Mouse (Mus musculus): ENCODE results near the gene Akt2. TPM values are rescaled to one million over a fixed set of nuclear protein-coding genes. Genes with fewer than 3 reads are reported as not detected.
A peak's percentile ranks its signal among the peaks of the same experiment; 100 is the strongest.

Akt2 gene
- 82.3 and 84.0 TPM in 2 replicates for polyA plus RNA-seq (2015; fragmentation: Nextera tagmentation; extraction: Ambion mirVana)

DNA sequence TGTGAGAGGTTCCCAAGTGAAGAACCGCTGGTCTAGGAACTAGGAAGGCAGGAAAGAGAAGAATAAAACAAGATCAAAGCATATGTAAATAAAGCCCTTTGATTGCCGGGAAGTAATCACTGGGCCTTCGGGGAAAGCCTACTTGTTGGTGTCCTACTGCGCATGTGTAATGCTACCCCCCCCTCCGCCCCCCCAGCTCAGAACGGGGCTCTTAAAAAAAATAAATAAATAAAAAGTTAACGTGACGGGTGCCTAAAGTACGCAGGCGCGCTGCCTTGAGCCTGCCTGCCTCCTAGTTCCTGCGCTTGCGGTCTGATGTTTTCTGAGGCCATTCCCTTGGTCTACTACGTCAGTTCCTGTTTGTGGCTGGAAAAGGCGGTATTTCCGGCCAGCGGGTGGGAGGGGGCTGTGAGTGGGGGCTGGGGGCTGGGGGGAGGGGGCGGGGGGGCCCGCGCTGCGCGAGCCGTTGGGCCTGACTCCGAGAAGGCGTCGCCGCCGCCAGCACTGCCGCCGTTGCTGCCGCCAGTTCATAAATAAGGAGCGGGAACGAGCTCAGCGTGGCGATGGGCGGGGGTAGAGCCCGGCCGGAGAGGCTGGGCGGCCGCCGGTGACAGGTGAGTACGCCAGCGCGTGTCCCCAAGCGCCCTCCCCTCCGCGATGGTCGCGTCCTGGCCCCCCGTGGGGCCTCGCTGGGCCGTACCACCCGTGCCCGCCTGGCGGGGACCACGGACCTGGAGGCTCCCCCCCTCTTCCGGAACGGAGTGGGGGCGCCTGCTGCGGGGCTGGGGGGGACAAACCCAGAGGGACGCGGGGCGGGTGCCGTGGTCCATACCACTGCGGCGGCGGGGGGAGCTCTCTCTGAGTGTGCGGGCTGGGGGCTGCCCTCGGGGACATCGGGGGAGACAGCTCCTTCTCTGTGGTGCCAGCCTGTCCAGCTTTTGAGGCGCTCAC is at the start of gene Akt2:
Akt2 (plus strand) TSS at position 287 of the 951 bp plus-strand sequence.
- ATAC-seq (replicated peaks; ENCODE audit: extremely low read depth, insufficient read depth, low FRiP score), result peak; percentile 91
- Histone ChIP-seq H3K4me2 (ENCODE audit: low read depth, low read length) (peak within 1 kb of the TSS; percentile 73), H3K9me3 (replicated peaks; ENCODE audit: control insufficient read depth, low read length) (no peaks in the 10 kb centered on the region), H3K27ac (ENCODE audit: low read length) (peak within 1 kb of the TSS; percentile 98), H3K9ac (ENCODE audit: low read length) (peak within 1 kb of the TSS; percentile 95), H3K36me3 (ENCODE audit: control insufficient read depth, insufficient read depth) (no peaks in the 10 kb centered on the region), H3K4me1 (ENCODE audit: control insufficient read depth, insufficient read depth, low read length) (peaks cover 26% of the 10 kb centered on the region), H3K27me3 (ENCODE audit: control insufficient read depth, insufficient read depth, low read length) (no peaks in the 10 kb centered on the region), H3K4me3 (ENCODE audit: low read length) (peak within 1 kb of the TSS; percentile 85)
- WGBS, result under 1% methylated on average over 66 of the region's 71 CpGs

GRCm38 (mm10) chr7:27541922-27542321 is 49.4 kb upstream of the Akt2 start:
- ATAC-seq (replicated peaks; ENCODE audit: extremely low read depth, insufficient read depth, low FRiP score), result no peak
- no peaks in the 10 kb centered on the region for H3K9me3 ChIP-seq (replicated peaks; ENCODE audit: control insufficient read depth, low read length)
- H3K4me3 ChIP-seq (ENCODE audit: low read length), result peak overlapping the region; percentile 70
- no peaks in the 10 kb centered on the region for H3K27me3 ChIP-seq (ENCODE audit: control insufficient read depth, insufficient read depth, low read length)
- H3K4me1 ChIP-seq (ENCODE audit: control insufficient read depth, insufficient read depth, low read length), result peaks cover 18% of the 10 kb centered on the region
- WGBS, result 57% methylated on average over 5 of the region's 5 CpGs
- peaks cover 5% of the 10 kb centered on the region; the same call in 1 of the 2 replicates for H3K36me3 ChIP-seq (ENCODE audit: control insufficient read depth, insufficient read depth)
- no peak overlapping the region for H3K27ac ChIP-seq (ENCODE audit: low read length)
- peak overlapping the region; percentile 99 for H3K4me2 ChIP-seq (ENCODE audit: low read depth, low read length)
- peak overlapping the region; percentile 83 for H3K9ac ChIP-seq (ENCODE audit: low read length)

- Histone ChIP-seq H3K9ac (ENCODE audit: low read length) (peak overlapping the region; percentile 83), H3K27ac (ENCODE audit: low read length) (peak overlapping the region; percentile 28), H3K4me3 (ENCODE audit: low read length) (peak overlapping the region; percentile 70), H3K27me3 (ENCODE audit: control insufficient read depth, insufficient read depth, low read length) (no peaks in the 10 kb centered on the region), H3K4me2 (ENCODE audit: low read depth, low read length) (peak overlapping the region; percentile 99), H3K9me3 (replicated peaks; ENCODE audit: control insufficient read depth, low read length) (no peaks in the 10 kb centered on the region), H3K4me1 (ENCODE audit: control insufficient read depth, insufficient read depth, low read length) (peaks cover 18% of the 10 kb centered on the region), H3K36me3 (ENCODE audit: control insufficient read depth, insufficient read depth) (peaks cover under 1% of the 10 kb centered on the region; the same call in 1 of the 2 replicates)
- ATAC-seq (replicated peaks; ENCODE audit: extremely low read depth, insufficient read depth, low FRiP score), result peak; percentile 91
- 1% methylated on average over 30 of the region's 30 CpGs for WGBS
Measured at GRCm38 (mm10) chr7:27542392-27543033, 48.8 kb upstream of the Akt2 start.

GRCm38 (mm10) chr7:27543065-27543464 is 48.3 kb upstream of the Akt2 start:
- ATAC-seq (replicated peaks; ENCODE audit: extremely low read depth, insufficient read depth, low FRiP score), result no peak
- Histone ChIP-seq H3K27me3 (ENCODE audit: control insufficient read depth, insufficient read depth, low read length) (no peaks in the 10 kb centered on the region), H3K4me3 (ENCODE audit: low read length) (peak overlapping the region; percentile 70), H3K4me2 (ENCODE audit: low read depth, low read length) (peak overlapping the region; percentile 99), H3K9ac (ENCODE audit: low read length) (peak overlapping the region; percentile 83), H3K4me1 (ENCODE audit: control insufficient read depth, insufficient read depth, low read length) (peaks cover 18% of the 10 kb centered on the region), H3K27ac (ENCODE audit: low read length) (peak overlapping the region; percentile 28), H3K9me3 (replicated peaks; ENCODE audit: control insufficient read depth, low read length) (no peaks in the 10 kb centered on the region), H3K36me3 (ENCODE audit: control insufficient read depth, insufficient read depth) (no peaks in the 10 kb centered on the region)
- WGBS, result 37% methylated on average over 6 of the region's 6 CpGs

DNA sequence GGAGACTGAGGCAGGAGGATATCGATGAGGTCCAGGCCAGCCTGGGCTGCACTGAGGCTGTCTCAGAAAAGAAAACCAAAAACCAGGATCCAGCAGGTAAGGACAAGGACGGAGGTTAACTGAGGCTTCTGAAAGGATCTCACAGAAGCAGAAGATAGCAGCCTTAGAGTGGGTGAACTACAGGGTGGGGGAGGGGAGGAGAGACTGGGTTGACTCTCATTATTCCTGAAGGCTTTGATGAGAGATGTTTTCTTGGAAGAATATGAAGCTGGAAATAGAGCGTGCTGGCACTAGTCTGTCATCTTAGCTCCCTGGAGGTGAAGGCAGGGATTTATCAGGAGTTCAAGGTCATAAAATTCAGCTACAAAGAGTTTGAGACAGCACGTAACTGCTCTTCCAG is 47.5 kb upstream of the Akt2 start:
- ATAC-seq (replicated peaks; ENCODE audit: extremely low read depth, insufficient read depth, low FRiP score), result no peak
- Histone ChIP-seq H3K9ac (ENCODE audit: low read length) (no peak overlapping the region), H3K4me1 (ENCODE audit: control insufficient read depth, insufficient read depth, low read length) (peaks cover 18% of the 10 kb centered on the region), H3K4me3 (ENCODE audit: low read length) (no peak overlapping the region), H3K36me3 (ENCODE audit: control insufficient read depth, insufficient read depth) (no peaks in the 10 kb centered on the region), H3K27ac (ENCODE audit: low read length) (peak overlapping the region; percentile 7; the same call in 1 of the 2 replicates), H3K9me3 (replicated peaks; ENCODE audit: control insufficient read depth, low read length) (no peaks in the 10 kb centered on the region), H3K27me3 (ENCODE audit: control insufficient read depth, insufficient read depth, low read length) (no peaks in the 10 kb centered on the region), H3K4me2 (ENCODE audit: low read depth, low read length) (no peak overlapping the region)
- 76% methylated on average over 4 of the region's 4 CpGs for WGBS

GRCm38 (mm10) chr7:27544675-27545370 is 46.5 kb upstream of the Akt2 start:
- no peak for ATAC-seq (replicated peaks; ENCODE audit: extremely low read depth, insufficient read depth, low FRiP score)
- Histone ChIP-seq H3K27ac (ENCODE audit: low read length) (no peak overlapping the region), H3K27me3 (ENCODE audit: control insufficient read depth, insufficient read depth, low read length) (no peaks in the 10 kb centered on the region), H3K4me1 (ENCODE audit: control insufficient read depth, insufficient read depth, low read length) (peaks cover 18% of the 10 kb centered on the region), H3K9ac (ENCODE audit: low read length) (no peak overlapping the region), H3K36me3 (ENCODE audit: control insufficient read depth, insufficient read depth) (no peaks in the 10 kb centered on the region), H3K4me3 (ENCODE audit: low read length) (no peak overlapping the region), H3K9me3 (replicated peaks; ENCODE audit: control insufficient read depth, low read length) (no peaks in the 10 kb centered on the region), H3K4me2 (ENCODE audit: low read depth, low read length) (peak overlapping the region; percentile 16; the same call in 1 of the 2 replicates)
- 64% methylated on average over 12 of the region's 12 CpGs for WGBS

- H3K4me1 ChIP-seq (ENCODE audit: control insufficient read depth, insufficient read depth, low read length), result peaks cover 8% of the 10 kb centered on the region
- 68% methylated on average over 6 of the region's 6 CpGs for WGBS
- H3K36me3 ChIP-seq (ENCODE audit: control insufficient read depth, insufficient read depth), result no peaks in the 10 kb centered on the region
- H3K27me3 ChIP-seq (ENCODE audit: control insufficient read depth, insufficient read depth, low read length), result no peaks in the 10 kb centered on the region
- no peaks in the 10 kb centered on the region for H3K9me3 ChIP-seq (replicated peaks; ENCODE audit: control insufficient read depth, low read length)
- H3K4me2 ChIP-seq (ENCODE audit: low read depth, low read length), result no peak overlapping the region
- ATAC-seq (replicated peaks; ENCODE audit: extremely low read depth, insufficient read depth, low FRiP score), result no peak
- no peak overlapping the region for H3K27ac ChIP-seq (ENCODE audit: low read length)
- no peak overlapping the region for H3K9ac ChIP-seq (ENCODE audit: low read length)
- H3K4me3 ChIP-seq (ENCODE audit: low read length), result no peak overlapping the region
Measured at GRCm38 (mm10) chr7:27549597-27549996, 41.8 kb upstream of the Akt2 start.

DNA sequence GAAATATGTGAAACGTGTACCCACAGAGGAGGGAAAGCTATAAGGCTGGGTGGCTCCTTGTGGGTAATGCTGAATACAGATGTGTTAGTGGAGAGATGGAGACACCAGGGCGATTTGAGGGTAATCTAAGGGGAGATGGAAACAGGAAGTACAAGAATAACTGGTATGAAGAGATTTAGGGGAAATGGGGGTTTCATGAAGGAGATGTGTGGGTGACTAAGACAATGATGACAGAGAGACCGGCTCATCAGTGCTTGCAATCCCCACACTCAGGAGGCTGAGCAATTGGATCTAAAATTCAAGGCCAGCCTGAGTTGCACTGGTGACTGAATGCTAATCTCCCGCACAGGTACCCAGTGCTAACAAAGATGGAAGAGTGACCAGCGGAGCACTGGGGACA is 39.3 kb upstream of the Akt2 start:
- ATAC-seq (replicated peaks; ENCODE audit: extremely low read depth, insufficient read depth, low FRiP score), result no peak
- H3K27me3 ChIP-seq (ENCODE audit: control insufficient read depth, insufficient read depth, low read length), result no peaks in the 10 kb centered on the region
- H3K4me1 ChIP-seq (ENCODE audit: control insufficient read depth, insufficient read depth, low read length), result peaks cover 8% of the 10 kb centered on the region
- H3K4me2 ChIP-seq (ENCODE audit: low read depth, low read length), result peak overlapping the region; percentile 74
- 47% methylated on average over 5 of the region's 5 CpGs for WGBS
- peak overlapping the region; percentile 82; the same call in 1 of the 2 replicates for H3K9ac ChIP-seq (ENCODE audit: low read length)
- H3K9me3 ChIP-seq (replicated peaks; ENCODE audit: control insufficient read depth, low read length), result no peaks in the 10 kb centered on the region
- no peak overlapping the region for H3K27ac ChIP-seq (ENCODE audit: low read length)
- peaks cover 4% of the 10 kb centered on the region for H3K36me3 ChIP-seq (ENCODE audit: control insufficient read depth, insufficient read depth)
- H3K4me3 ChIP-seq (ENCODE audit: low read length), result peak overlapping the region; percentile 86
